12 mouse cellular contexts compared by ENCODE assay signal in genomic region chr12:26398597-26398996, GRCm38 (mm10). TPM values are rescaled to one million over a fixed set of nuclear protein-coding genes. Genes with fewer than 3 reads are reported as not detected.
A peak's percentile ranks its signal among the peaks of the same experiment; 100 is the strongest.
DNase-seq lines count a peak whose midpoint lies in the region; ATAC-seq and TF ChIP-seq lines count a peak whose summit lies in the region.
"Had no signal": no experiment of that assay in that cellular context is flagged by ENCODE, and none has a peak within 500 bp of the region (broad histone marks: within the 10 kb centered on the region; RNA-seq: fewer than 3 reads in every experiment).

No protein-coding gene starts in this region.

- no peak overlapping the region for H3K4me2 ChIP-seq in kidney, postnatal 0 days (ENCODE audit: low read length)
- H3K4me2 ChIP-seq in hindbrain, embryonic 14.5 days (replicated peaks), result no peak overlapping the region
- H3K4me2 ChIP-seq: intestine, embryonic 15.5 days; liver, embryonic 15.5 days had no signal

- TF ChIP-seq CTCF in kidney, postnatal 0 days (IDR thresholded peaks at IDR 0.05; ENCODE audit: low read depth), result no peak

- no peaks in the 10 kb centered on the region for H3K9me3 ChIP-seq in kidney, postnatal 0 days (replicated peaks; ENCODE audit: low read length)
- no peaks in the 10 kb centered on the region for H3K9me3 ChIP-seq in hindbrain, embryonic 14.5 days (ENCODE audit: control insufficient read depth, low read length)
- H3K9me3 ChIP-seq: intestine, embryonic 15.5 days; liver, embryonic 15.5 days had no signal

- peaks cover 13% of the 10 kb centered on the region for H3K4me1 ChIP-seq in kidney, postnatal 0 days (replicated peaks; ENCODE audit: insufficient read depth, low read length)
- H3K4me1 ChIP-seq in hindbrain, embryonic 14.5 days (replicated peaks; ENCODE audit: control insufficient read depth, insufficient read depth, low read length), result peaks cover 16% of the 10 kb centered on the region
- H3K4me1 ChIP-seq: liver, embryonic 15.5 days had no signal

- peak; percentile 60 for DNase-seq in adrenal gland, postnatal 10 days
- no peak for DNase-seq in adrenal gland, adult 18-20 months (ENCODE audit: low spot score in 2 of 2)
- DNase-seq in kidney, postnatal 0 days (ENCODE audit: low spot score), result no peak
- no peak for DNase-seq in kidney, postnatal 14 days
- DNase-seq in c-Kit-positive CD71-negative TER-119-negative erythroid progenitor cells, embryonic 14.5 days (ENCODE audit: low read depth), result peak; percentile 66
- DNase-seq in lung, postnatal 4 days, result peak; percentile 59 to 67
- no peak for DNase-seq in cerebellum, postnatal 14 days
- DNase-seq in hindbrain, embryonic 14.5 days (ENCODE audit: low spot score), result no peak
- DNase-seq: gastrocnemius, postnatal 25 days; midbrain, embryonic 14.5 days had no signal

- H3K4me3 ChIP-seq in kidney, postnatal 0 days (replicated peaks; ENCODE audit: low read depth, low read length), result no peak overlapping the region
- H3K4me3 ChIP-seq in hindbrain, embryonic 14.5 days (replicated peaks; ENCODE audit: low read length), result no peak overlapping the region
- H3K4me3 ChIP-seq: intestine, embryonic 15.5 days; liver, embryonic 15.5 days had no signal

- peak; percentile 54; the same call in 1 of the 2 replicates for ATAC-seq in kidney, postnatal 0 days (replicated peaks; ENCODE audit: low FRiP score, low read depth)
- ATAC-seq in hindbrain, embryonic 14.5 days (ENCODE audit: low FRiP score), result no peak
- ATAC-seq: intestine, embryonic 15.5 days had no signal

- 36% methylated on average over 2 of the region's 2 CpGs for WGBS in kidney, postnatal 0 days
- 70% methylated on average over 2 of the region's 2 CpGs for WGBS in hindbrain, embryonic 14.5 days

- no peak overlapping the region for H3K9ac ChIP-seq in kidney, postnatal 0 days (ENCODE audit: low read depth, low read length)
- no peak overlapping the region for H3K9ac ChIP-seq in hindbrain, embryonic 14.5 days
- H3K9ac ChIP-seq: intestine, embryonic 15.5 days; liver, embryonic 15.5 days had no signal

- H3K36me3 ChIP-seq in kidney, postnatal 0 days (ENCODE audit: insufficient read depth, low read length), result no peaks in the 10 kb centered on the region
- H3K36me3 ChIP-seq in hindbrain, embryonic 14.5 days (replicated peaks; ENCODE audit: control insufficient read depth, insufficient read depth), result no peaks in the 10 kb centered on the region
- H3K36me3 ChIP-seq: intestine, embryonic 15.5 days; liver, embryonic 15.5 days had no signal

- H3K27ac ChIP-seq in kidney, postnatal 0 days, result no peak overlapping the region
- H3K27ac ChIP-seq in hindbrain, embryonic 14.5 days, result no peak overlapping the region
- H3K27ac ChIP-seq: intestine, embryonic 15.5 days; liver, embryonic 15.5 days had no signal

- H3K27me3 ChIP-seq in kidney, postnatal 0 days (ENCODE audit: insufficient read depth, low read length), result no peaks in the 10 kb centered on the region
- H3K27me3 ChIP-seq in hindbrain, embryonic 14.5 days (ENCODE audit: control insufficient read depth, insufficient read depth, low read length), result no peaks in the 10 kb centered on the region
- H3K27me3 ChIP-seq: intestine, embryonic 15.5 days; liver, embryonic 15.5 days had no signal

RNA-seq across cellular contexts. Expression of gene Rnf144a, which starts 16.5 kb away (rescaled TPM):
- 10 to 100 TPM; 32.3 to 48.8 TPM for total RNA-seq in adrenal gland, postnatal 10 days (2021)
- 10 to 100 TPM; 18.6 to 19.2 TPM for total RNA-seq in adrenal gland, adult 18-20 months (2021)
- 19.2 and 21.7 TPM in 2 replicates for polyA plus RNA-seq in kidney, postnatal 0 days (2015; fragmentation: Nextera tagmentation; extraction: Ambion mirVana)
- 19.2 and 22.5 TPM in 2 replicates for polyA plus RNA-seq in hindbrain, embryonic 14.5 days (2014; fragmentation: Nextera tagmentation; extraction: Ambion mirVana)

RNA-seq across cellular contexts. Expression of gene Rsad2, which starts 57.7 kb away (rescaled TPM):
- total RNA-seq in adrenal gland, postnatal 10 days (2021), result 10 to 100 TPM; 13.9 to 15.0 TPM
- total RNA-seq in adrenal gland, adult 18-20 months (2021), result 10 to 100 TPM; 12.3 to 17.7 TPM
- 36.2 and 39.0 TPM in 2 replicates for polyA plus RNA-seq in kidney, postnatal 0 days (2015; fragmentation: Nextera tagmentation; extraction: Ambion mirVana)
- polyA plus RNA-seq in hindbrain, embryonic 14.5 days (2014; fragmentation: Nextera tagmentation; extraction: Ambion mirVana), result 0.42 and 0.58 TPM in 2 replicates

Comparison
In these comparisons a context has a peak if more than half of its experiments do, and no peak if none do; other contexts are left out.
1. DNase-seq: peak in adrenal gland, postnatal 10 days (single experiment), c-Kit-positive CD71-negative TER-119-negative erythroid progenitor cells, embryonic 14.5 days (single experiment) and lung, postnatal 4 days (2 of 2); none in adrenal gland, adult 18-20 months (0 of 2), kidney, postnatal 0 days (single experiment), kidney, postnatal 14 days (single experiment), cerebellum, postnatal 14 days (0 of 2) and hindbrain, embryonic 14.5 days (single experiment).